Mouse (Mus musculus) heart, embryonic 11.5 days (tissue): ENCODE data around the gene Smim6. TPM values are rescaled to one million over a fixed set of nuclear protein-coding genes. Genes with fewer than 3 reads are reported as not detected.

Experiments used
- ATAC-seq: fragments of 200-750 bp; cut with Nextera tagmentation; replicated peaks from 2 replicates; pipeline ENCODE4 v1.8.0; 2017; ENCODE audit warnings: moderate library complexity; ENCODE audit not compliant: insufficient number of reproducible peaks, low FRiP score, low TSS enrichment
- H3K27ac ChIP-seq: fragments of 300-500 bp; sonication (generic); 2 replicates; pipeline ENCODE4 v1.5.1; 2014; ENCODE audit warnings: mild to moderate bottlenecking, low read depth, low read length
- H3K27me3 ChIP-seq: fragments of 300-500 bp; sonication (generic); 2 replicates; pipeline ENCODE4 v1.6.1; 2014; ENCODE audit warnings: mild to moderate bottlenecking, low read length, mixed read lengths; ENCODE audit not compliant: control insufficient read depth, insufficient read depth
- H3K36me3 ChIP-seq: fragments of 300-500 bp; sonication (generic); 2 replicates; pipeline ENCODE4 v1.6.1; 2014; ENCODE audit warnings: mild to moderate bottlenecking, low read length, moderate library complexity, mixed read lengths; ENCODE audit not compliant: control insufficient read depth, insufficient read depth
- H3K4me1 ChIP-seq: fragments of 300-500 bp; sonication (generic); 2 replicates; pipeline ENCODE4 v1.6.1; 2014; ENCODE audit warnings: low read length; ENCODE audit not compliant: control insufficient read depth, insufficient read depth
- H3K4me2 ChIP-seq: fragments of 300-500 bp; sonication (generic); 2 replicates; pipeline ENCODE4 v1.6.1; 2014; ENCODE audit warnings: mild to moderate bottlenecking, moderate library complexity
- H3K4me3 ChIP-seq: fragments of 300-500 bp; sonication (generic); 2 replicates; pipeline ENCODE4 v1.5.1; 2014; ENCODE audit warnings: low read depth, low read length
- H3K9ac ChIP-seq: fragments of 300-500 bp; sonication (generic); 2 replicates; pipeline ENCODE4 v1.6.1; 2014; ENCODE audit warnings: mild to moderate bottlenecking, low read depth, low read length, moderate library complexity
- H3K9me3 ChIP-seq: fragments of 300-500 bp; sonication (generic); replicated peaks from 2 replicates; pipeline ENCODE4 v1.6.1; 2016; ENCODE audit warnings: low read length; ENCODE audit not compliant: control insufficient read depth
- WGBS: fragments of 180-500 bp; shearing (Covaris S2); extraction: QIAGEN DNeasy Blood & Tissue Kit; methylation state at CpG from one replicate; pipeline ENCODE4 v1.1.7; 2014; ENCODE audit not compliant: insufficient replicate concordance; 5-methylcytosine and 5-hydroxymethylcytosine counted together
- polyA plus RNA-seq: library from polyadenylated mRNA; unstranded; fragments of >200 nt; fragmentation: Nextera tagmentation; extraction: Ambion mirVana; gene quantifications from 2 replicates; pipeline ENCODE4 v1.2.1, GENCODE M21; 2014

The Smim6 gene
- polyA plus RNA-seq, 1 experiment from 2014 or later: 1.2 TPM

DNA sequence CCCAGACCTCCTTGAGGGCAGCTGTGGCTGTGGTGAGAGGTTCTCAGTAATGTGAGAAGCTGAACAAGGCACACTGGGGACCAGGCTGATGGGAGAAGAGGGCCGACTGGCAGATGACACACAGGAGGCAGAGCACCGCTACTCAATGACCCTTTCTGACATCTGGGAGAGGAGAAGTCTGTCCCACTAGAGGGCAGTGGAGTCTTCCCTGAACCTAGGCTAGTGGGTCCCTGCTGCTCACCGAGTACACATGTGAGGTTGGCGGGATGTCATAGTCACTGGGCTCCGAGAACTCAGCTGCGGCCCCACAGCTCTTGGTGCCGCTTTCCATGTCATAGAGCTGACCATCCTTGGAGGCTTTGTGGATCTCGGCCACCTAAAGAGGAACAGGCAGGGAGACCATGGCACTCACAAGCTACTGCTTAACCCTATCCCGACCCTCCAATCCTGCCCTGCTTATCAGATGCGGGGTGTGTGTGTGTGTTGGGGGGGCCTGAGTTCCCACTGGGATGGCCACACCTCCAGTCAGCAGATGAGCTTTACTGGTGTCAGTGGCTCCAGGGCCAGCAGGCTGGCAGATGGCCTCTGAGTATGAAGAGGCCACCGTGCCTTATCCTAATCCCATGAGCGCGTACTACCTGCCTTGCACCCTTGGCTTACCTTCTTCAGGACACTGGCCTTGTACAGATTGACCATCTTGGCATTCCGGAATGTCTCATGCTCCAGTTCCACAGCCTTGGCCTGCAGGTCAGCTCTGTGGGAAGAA, 16.9 kb upstream of the Smim6 start:
- Histone ChIP-seq H3K4me2 (no peak overlapping the region), H3K9ac (no peak overlapping the region), H3K27me3 (no peaks in the 10 kb centered on the region), H3K9me3 (no peaks in the 10 kb centered on the region), H3K4me3 (no peak overlapping the region), H3K36me3 (peaks cover 8% of the 10 kb centered on the region), H3K27ac (no peak overlapping the region), H3K4me1 (peaks cover 19% of the 10 kb centered on the region)
- no peak for ATAC-seq
- WGBS: 51% methylated on average over 14 of the region's 14 CpGs

DNA sequence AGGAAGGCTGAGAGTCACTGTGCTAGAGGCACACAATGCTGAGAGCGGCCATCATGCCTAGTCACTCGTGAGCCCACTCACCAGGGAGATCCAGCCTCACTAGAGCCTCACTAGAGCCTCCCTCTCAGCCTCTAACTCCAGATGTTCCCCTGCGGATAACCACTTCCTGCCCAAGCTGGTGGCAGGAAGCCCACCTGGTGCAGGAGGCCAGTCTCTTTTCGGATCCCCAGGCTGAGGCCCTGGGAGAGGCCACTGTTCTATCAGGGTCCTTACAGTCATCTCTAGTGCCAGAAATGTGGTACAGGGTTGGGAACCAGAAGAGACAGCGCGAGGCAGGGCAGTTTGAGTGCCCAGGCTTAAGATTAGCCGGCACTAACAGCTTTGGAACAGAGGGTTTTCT, 13.4 kb upstream of the Smim6 start:
- no peak overlapping the region for H3K27ac ChIP-seq
- H3K9me3 ChIP-seq: no peaks in the 10 kb centered on the region
- ATAC-seq: no peak
- H3K4me1 ChIP-seq: peaks cover 50% of the 10 kb centered on the region
- H3K9ac ChIP-seq: no peak overlapping the region
- no peaks in the 10 kb centered on the region for H3K27me3 ChIP-seq
- H3K4me3 ChIP-seq: no peak overlapping the region
- peaks cover 8% of the 10 kb centered on the region for H3K36me3 ChIP-seq
- WGBS: 82% methylated on average over 7 of the region's 7 CpGs
- H3K4me2 ChIP-seq: no peak overlapping the region; the same call in 1 of the 2 replicates

DNA sequence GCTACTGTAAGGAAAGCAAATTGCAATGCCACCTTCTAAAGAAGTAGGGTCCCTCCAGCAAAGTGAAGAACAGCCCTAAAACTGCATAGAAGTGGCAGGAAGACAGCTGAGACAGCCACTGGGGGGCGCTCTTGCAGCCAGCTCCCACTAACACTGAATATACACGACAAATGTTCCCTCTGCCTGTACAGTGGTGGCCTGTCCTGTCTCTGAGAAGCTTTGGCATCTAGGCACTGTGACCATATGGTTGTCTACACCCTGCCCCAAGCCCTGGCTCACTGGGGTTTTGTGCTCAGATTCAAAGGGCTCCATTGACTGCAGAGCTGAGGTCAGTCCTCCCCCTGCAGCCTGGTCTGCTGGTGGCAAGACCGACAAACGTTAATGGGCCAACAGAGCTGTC, 12.9 kb upstream of the Smim6 start:
- 16% methylated on average over 4 of the region's 4 CpGs for WGBS

DNA sequence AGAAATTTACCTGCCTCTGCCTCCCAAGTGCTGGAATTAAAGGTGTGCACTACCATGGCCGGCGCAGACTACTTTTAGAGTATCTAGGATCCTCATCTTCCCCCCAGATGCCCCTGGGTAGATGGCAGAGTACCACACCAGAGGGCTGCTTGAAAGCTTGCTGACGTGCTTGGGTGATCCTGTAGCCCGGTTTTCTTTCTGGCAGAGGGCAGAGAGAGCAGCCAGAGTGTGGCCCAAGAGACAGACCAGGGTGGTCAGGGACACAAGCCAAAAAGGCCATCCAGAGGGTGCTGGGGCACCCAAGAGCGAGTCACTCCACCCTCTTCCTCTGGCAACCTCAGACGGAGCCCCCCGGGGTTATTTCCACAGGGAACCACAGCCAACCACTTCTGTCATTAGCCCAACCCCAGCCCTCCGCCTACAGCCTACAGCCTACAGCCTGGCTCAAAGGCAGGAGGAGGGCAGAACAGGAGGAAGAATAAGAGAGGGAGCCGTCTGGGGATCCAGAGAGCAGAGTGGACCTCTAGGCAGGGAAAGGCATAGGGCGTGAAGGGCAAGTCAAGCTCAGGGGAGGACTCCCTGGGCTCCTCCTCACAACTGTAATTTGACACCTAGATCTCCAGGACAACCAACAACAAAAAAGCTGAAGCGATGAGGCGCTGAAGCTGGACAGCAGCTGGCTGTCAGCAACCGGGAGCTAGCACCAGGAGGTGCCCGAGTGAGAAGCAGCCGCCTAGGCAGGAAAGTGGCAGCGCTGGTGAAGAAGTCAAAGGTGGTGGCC, 12.1 kb upstream of the Smim6 start, which contains the start of gene Smim5:
Smim5 (plus strand) TSS at position 481 of the 781 bp plus-strand sequence.
- H3K4me3 ChIP-seq: peak within 1 kb of the TSS; percentile 34
- peak within 1 kb of the TSS; percentile 67 for H3K4me2 ChIP-seq
- H3K27ac ChIP-seq: peak within 1 kb of the TSS; percentile 95
- 24% methylated on average over 16 of the region's 16 CpGs for WGBS
- H3K4me1 ChIP-seq: peaks cover 62% of the 10 kb centered on the region
- ATAC-seq: peak; percentile 58
- peaks cover 4% of the 10 kb centered on the region for H3K36me3 ChIP-seq
- no peaks in the 10 kb centered on the region for H3K27me3 ChIP-seq
- H3K9ac ChIP-seq: peak within 1 kb of the TSS; percentile 58
- H3K9me3 ChIP-seq: no peaks in the 10 kb centered on the region

More for the DNA sequence above, 12.9 kb upstream of the Smim6 start:
- ATAC-seq: no peak
- no peak overlapping the region for H3K9ac ChIP-seq
- H3K4me1 ChIP-seq: peaks cover 54% of the 10 kb centered on the region
- no peak overlapping the region for H3K4me3 ChIP-seq
- H3K9me3 ChIP-seq: no peaks in the 10 kb centered on the region
- H3K27ac ChIP-seq: no peak overlapping the region
- H3K27me3 ChIP-seq: no peaks in the 10 kb centered on the region
- peaks cover 8% of the 10 kb centered on the region for H3K36me3 ChIP-seq
- H3K4me2 ChIP-seq: peak overlapping the region; percentile 11; the same call in 1 of the 2 replicates

DNA sequence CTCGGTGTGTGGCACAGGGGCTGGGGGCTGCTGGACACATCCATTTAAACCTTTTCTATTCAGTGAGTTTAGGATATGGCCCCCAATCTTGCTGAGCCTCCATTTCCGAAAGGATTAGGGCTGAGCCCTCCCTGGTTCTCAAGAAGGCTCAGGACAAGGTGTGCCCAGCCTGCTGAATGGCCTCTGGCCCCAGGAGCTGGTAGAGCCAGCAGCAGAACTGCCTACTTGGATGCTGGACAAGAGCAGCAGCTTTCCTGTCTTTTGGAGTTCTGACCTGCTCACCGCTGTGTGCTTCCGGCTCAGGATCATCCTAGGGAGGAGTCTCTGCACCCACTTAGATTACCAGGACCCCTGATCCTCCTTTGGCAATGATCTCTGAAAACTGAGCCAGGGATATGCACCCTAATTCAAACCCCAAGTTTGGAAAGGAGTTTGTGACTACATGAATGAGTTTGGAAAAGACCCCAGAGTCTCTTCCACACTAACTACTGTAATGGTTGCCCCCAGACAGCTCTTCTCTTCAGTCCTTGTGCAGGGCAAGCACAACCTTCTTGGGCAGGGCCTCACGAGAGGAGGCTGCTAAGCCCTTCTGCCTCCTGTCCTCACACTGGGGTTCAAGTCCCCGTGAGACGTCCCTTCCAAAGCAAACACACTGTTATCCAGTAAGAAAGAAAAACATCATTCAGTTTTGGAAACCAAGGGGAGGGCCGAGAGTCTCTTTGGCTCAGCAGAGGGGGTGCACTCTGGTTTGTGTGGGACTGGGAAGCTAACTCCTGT, 11.1 kb upstream of the Smim6 start:
- WGBS: 63% methylated on average over 8 of the region's 8 CpGs
- no peak for ATAC-seq
- Histone ChIP-seq H3K27me3 (no peaks in the 10 kb centered on the region), H3K36me3 (peaks cover 4% of the 10 kb centered on the region), H3K9me3 (no peaks in the 10 kb centered on the region), H3K4me3 (peak overlapping the region; percentile 34), H3K9ac (peak overlapping the region; percentile 58), H3K27ac (peak overlapping the region; percentile 95), H3K4me2 (peak overlapping the region; percentile 67), H3K4me1 (peaks cover 73% of the 10 kb centered on the region)

DNA sequence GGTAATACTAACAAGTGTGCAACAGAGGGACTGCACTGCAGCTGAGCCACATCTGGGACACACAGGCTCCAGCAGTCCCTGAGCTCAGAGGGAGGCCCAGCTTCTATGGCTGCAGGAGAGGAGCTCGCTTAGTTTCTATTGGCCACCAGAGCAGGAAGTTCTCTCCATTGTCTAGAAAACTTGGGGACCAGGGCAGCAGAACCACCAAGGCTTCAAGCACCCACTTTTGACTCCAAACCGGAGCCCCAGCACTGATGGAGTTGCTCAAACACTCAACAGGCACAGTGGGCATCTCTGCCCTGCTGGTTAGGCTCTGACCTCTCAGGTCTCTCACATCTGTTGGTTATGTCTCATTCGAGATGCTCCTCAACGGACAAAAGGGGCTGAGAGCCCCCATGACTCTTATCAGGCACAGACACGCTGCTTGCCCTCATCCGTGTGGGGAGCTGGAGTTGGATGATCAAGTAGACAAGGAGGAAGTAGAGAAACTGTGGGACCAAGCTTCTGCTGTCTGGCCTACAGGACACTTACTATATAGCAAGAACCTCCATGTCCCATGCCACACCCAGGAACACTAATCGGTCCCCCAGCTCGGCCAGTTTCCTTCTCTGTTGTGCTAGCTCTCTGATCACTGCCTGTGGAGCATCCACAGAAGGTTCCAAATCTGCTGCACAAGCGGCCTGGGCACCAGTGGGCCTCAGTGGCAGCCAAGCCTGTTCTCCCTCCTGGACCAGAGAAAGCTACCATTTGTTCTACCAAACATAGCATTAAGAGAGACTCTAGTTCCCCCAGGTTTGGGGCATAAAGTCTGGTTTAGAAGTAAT, 10.3 kb upstream of the Smim6 start:
- H3K4me3 ChIP-seq: peak overlapping the region; percentile 34; the same call in 1 of the 2 replicates
- 61% methylated on average over 9 of the region's 9 CpGs for WGBS
- ATAC-seq: no peak
- H3K4me1 ChIP-seq: peaks cover 78% of the 10 kb centered on the region
- H3K4me2 ChIP-seq: peak overlapping the region; percentile 67
- H3K27ac ChIP-seq: peak overlapping the region; percentile 95
- H3K36me3 ChIP-seq: peaks cover 4% of the 10 kb centered on the region
- H3K9ac ChIP-seq: peak overlapping the region; percentile 58
- H3K27me3 ChIP-seq: no peaks in the 10 kb centered on the region
- no peaks in the 10 kb centered on the region for H3K9me3 ChIP-seq

DNA sequence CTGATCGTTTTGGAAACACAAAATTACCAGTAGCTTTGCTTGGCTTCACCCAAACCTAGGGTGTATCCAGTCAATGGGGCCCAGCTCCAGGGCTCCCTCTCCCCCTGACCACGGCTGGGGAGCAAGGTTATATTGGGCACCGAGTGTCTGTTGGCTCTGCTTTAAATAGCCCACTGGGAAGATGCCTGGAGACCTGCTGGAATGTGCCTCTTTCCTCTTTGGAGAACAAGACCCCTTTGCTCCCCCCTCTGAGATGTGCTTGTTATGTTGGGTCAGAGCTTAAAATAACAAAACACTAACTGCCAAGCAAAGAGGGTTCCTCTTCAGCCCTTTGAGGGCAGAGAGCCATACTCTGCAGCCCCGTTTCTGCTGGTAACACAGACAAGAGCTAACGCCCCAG, 9.6 kb upstream of the Smim6 start:
- Histone ChIP-seq H3K36me3 (no peaks in the 10 kb centered on the region), H3K27ac (peak overlapping the region; percentile 95), H3K9me3 (no peaks in the 10 kb centered on the region), H3K4me1 (peaks cover 81% of the 10 kb centered on the region), H3K4me2 (peak overlapping the region; percentile 67), H3K9ac (peak overlapping the region; percentile 64), H3K27me3 (no peaks in the 10 kb centered on the region), H3K4me3 (peak overlapping the region; percentile 2; the same call in 1 of the 2 replicates)
- WGBS: 50% methylated on average over 5 of the region's 5 CpGs
- ATAC-seq: no peak
